Mouse (Mus musculus): ENCODE results near the gene Atg4d. TPM values are rescaled to one million over a fixed set of nuclear protein-coding genes. Genes with fewer than 3 reads are reported as not detected.
"Not testable (repeated sequence)": the region's sequence is repeated elsewhere in the genome, so short reads cannot be mapped to it uniquely, and the experiment has no call there.

Gene Atg4d
- total and polyA plus RNA-seq, 3 experiments: 9.1 to 14.9 (median 14.5) TPM

DNA sequence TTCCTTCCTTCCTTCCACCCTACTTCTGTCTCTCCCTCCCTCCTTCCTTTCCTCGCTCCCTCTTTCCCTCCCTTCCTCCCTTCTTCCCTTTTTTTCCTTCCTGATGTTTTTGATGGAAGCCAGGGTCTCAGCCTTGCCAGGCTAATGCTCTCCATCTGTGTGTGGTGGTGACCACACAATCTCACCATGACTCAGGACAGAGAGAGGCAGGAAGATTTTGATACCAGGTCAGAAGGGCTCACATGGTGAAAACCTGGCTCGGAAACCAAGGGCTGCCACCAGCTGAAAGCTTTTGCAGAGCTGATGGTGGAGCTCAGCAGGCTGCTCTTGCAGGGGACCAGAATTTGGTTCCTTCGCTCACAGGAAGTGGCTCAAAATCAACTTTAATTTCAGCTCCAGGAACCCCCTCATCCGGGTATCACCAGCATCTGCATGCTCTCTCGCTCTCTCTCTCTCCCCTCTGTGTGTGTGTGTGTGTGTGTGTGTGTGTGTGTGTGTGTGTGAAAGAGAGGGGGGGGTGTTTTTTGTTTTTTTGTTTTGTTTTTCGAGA is 4.5 kb upstream of the Atg4d start:
- DNase-seq (ENCODE audit: low spot score) (no peak), ATAC-seq (ENCODE audit: extremely low read depth, insufficient number of reproducible peaks, low FRiP score, poor library complexity, severe bottlenecking) (no peak)
- Histone ChIP-seq H3K4me1 (ENCODE audit: insufficient read depth, low read depth, low read length) (peaks cover 35% of the 10 kb centered on the region), H3K27me3 (ENCODE audit: insufficient read depth, low read length) (0 out of 2 replicates have a peak, but pooled peaks cover 7% of the 10 kb centered on the region), H3K9me3 (replicated peaks) (no peaks in the 10 kb centered on the region), H3K4me3 (ENCODE audit: low read depth, low read length) (no peak overlapping the region), H3K36me3 (replicated peaks) (no peaks in the 10 kb centered on the region)
- TF ChIP-seq GATA1 (IDR thresholded peaks at IDR 0.05; ENCODE audit: borderline replicate concordance, low read length) (no peak), CTCF (IDR thresholded peaks at IDR 0.05; ENCODE audit: low read depth, low read length) (no peak), GATA2 (IDR thresholded peaks at IDR 0.05; ENCODE audit: borderline replicate concordance, low read depth, low read length) (no peak), TAL1 (conservative IDR thresholded peaks at IDR 0.05; ENCODE audit: low read depth, low read length) (no peak), POLR2AphosphoS5 (IDR thresholded peaks at IDR 0.05; ENCODE audit: insufficient replicate concordance, low read depth, low read length) (no peak)

DNA sequence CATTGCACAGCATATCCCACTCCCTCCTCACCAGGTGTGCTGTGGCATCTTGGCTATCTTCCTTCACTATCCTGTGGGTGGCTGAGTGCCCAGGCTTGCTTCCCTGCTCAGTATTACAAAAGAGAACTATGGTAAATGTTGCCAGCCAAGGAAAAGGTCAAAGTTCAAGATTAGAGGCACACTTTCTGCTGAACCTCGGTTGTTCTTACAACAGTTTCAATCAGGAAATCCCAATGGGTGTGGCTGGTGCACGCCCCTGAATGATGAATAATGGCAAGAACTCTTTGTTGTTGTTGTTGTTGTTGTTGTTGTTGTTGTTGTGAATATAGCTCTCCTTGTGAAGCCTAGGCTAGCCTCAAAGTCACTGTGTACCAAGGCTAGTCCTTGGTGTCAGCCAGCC is 3.3 kb upstream of the Atg4d start:
- Histone ChIP-seq H3K9me3 (replicated peaks) (no peaks in the 10 kb centered on the region), H3K4me3 (ENCODE audit: low read depth, low read length) (no peak overlapping the region), H3K4me1 (ENCODE audit: insufficient read depth, low read depth, low read length) (peaks cover 48% of the 10 kb centered on the region), H3K36me3 (replicated peaks) (peaks cover 7% of the 10 kb centered on the region), H3K27me3 (ENCODE audit: insufficient read depth, low read length) (0 out of 2 replicates have a peak, but pooled peaks cover 2% of the 10 kb centered on the region)
- DNase-seq (ENCODE audit: low spot score) (no peak), ATAC-seq (ENCODE audit: extremely low read depth, insufficient number of reproducible peaks, low FRiP score, poor library complexity, severe bottlenecking) (no peak)
- TF ChIP-seq TAL1 (conservative IDR thresholded peaks at IDR 0.05; ENCODE audit: low read depth, low read length) (no peak), GATA2 (IDR thresholded peaks at IDR 0.05; ENCODE audit: borderline replicate concordance, low read depth, low read length) (no peak), CTCF (IDR thresholded peaks at IDR 0.05; ENCODE audit: low read depth, low read length) (no peak), POLR2AphosphoS5 (IDR thresholded peaks at IDR 0.05; ENCODE audit: insufficient replicate concordance, low read depth, low read length) (no peak)

DNA sequence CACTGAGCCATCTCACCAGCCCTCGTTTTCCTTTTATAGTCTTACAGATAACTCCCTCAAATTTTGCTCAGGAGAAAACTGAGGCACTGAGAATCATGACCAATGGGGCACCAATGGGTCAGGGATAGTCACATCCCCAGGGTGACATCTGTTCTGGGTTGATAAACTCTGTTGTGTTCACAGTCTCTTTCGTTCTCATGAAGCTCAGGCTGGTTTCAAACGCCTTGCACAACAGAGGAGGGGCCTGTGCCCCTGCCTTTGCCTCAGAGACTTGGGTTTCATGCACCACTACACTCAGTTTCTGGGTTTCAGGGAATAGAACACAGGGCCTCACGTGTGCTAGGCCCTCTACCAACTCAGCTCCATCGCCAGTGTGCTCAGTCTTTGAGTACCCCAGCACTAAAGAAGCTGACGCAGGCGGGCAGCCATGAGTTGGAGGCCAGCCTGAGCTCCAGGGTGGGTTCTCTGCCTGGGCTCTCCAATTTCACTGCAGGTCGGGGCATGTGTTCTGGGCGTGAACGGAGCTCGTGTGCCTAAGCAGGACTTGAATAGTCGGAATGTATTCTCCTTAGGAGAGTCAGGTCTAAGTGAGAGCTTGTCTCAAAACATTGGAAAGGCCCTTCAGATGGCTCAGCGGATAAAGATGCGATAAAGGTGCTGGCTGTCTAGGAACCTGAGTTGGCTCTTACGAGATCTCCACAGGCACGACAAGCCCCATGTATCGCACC is 657 bp upstream of the Atg4d start:
- Histone ChIP-seq H3K36me3 (replicated peaks) (peaks cover 32% of the 10 kb centered on the region), H3K9me3 (replicated peaks) (no peaks in the 10 kb centered on the region), H3K27me3 (ENCODE audit: insufficient read depth, low read length) (no peaks in the 10 kb centered on the region), H3K4me1 (ENCODE audit: insufficient read depth, low read depth, low read length) (peaks cover 54% of the 10 kb centered on the region), H3K4me3 (ENCODE audit: low read depth, low read length) (peak overlapping the region; percentile 90)
- TF ChIP-seq TAL1 (conservative IDR thresholded peaks at IDR 0.05; ENCODE audit: low read depth, low read length) (peak; percentile 40; the same call in 1 of the 2 replicates), GATA2 (IDR thresholded peaks at IDR 0.05; ENCODE audit: borderline replicate concordance, low read depth, low read length) (no peak)
- peak; percentile 19 for ATAC-seq (ENCODE audit: extremely low read depth, insufficient number of reproducible peaks, low FRiP score, poor library complexity, severe bottlenecking)
- peak; percentile 34 for DNase-seq (ENCODE audit: low spot score)

GRCm38 (mm10) chr9:21265611-21266010 is 518 bp downstream of the Atg4d start:
- DNase-seq (ENCODE audit: low spot score) (no peak), ATAC-seq (ENCODE audit: extremely low read depth, insufficient number of reproducible peaks, low FRiP score, poor library complexity, severe bottlenecking) (no peak)
- Histone ChIP-seq H3K27me3 (ENCODE audit: insufficient read depth, low read length) (no peaks in the 10 kb centered on the region), H3K9me3 (replicated peaks) (no peaks in the 10 kb centered on the region), H3K36me3 (replicated peaks) (peaks cover 43% of the 10 kb centered on the region), H3K4me1 (ENCODE audit: insufficient read depth, low read depth, low read length) (peaks cover 54% of the 10 kb centered on the region), H3K4me3 (ENCODE audit: low read depth, low read length) (peak overlapping the region; percentile 90)
- TF ChIP-seq CTCF (IDR thresholded peaks at IDR 0.05; ENCODE audit: low read depth, low read length) (no peak), GATA2 (IDR thresholded peaks at IDR 0.05; ENCODE audit: borderline replicate concordance, low read depth, low read length) (no peak), GATA1 (IDR thresholded peaks at IDR 0.05; ENCODE audit: borderline replicate concordance, low read length) (no peak), POLR2AphosphoS5 (IDR thresholded peaks at IDR 0.05; ENCODE audit: insufficient replicate concordance, low read depth, low read length) (no peak), TAL1 (conservative IDR thresholded peaks at IDR 0.05; ENCODE audit: low read depth, low read length) (no peak)

GRCm38 (mm10) chr9:21266889-21267288 is 1.8 kb downstream of the Atg4d start:
- H3K27me3 ChIP-seq (ENCODE audit: insufficient read depth, low read length): no peaks in the 10 kb centered on the region
- TF ChIP-seq CTCF (IDR thresholded peaks at IDR 0.05; ENCODE audit: low read depth, low read length): no peak
- no peak for TF ChIP-seq TAL1 (conservative IDR thresholded peaks at IDR 0.05; ENCODE audit: low read depth, low read length)
- no peak for TF ChIP-seq GATA1 (IDR thresholded peaks at IDR 0.05; ENCODE audit: borderline replicate concordance, low read length)
- TF ChIP-seq GATA2 (IDR thresholded peaks at IDR 0.05; ENCODE audit: borderline replicate concordance, low read depth, low read length): no peak
- no peak for TF ChIP-seq POLR2AphosphoS5 (IDR thresholded peaks at IDR 0.05; ENCODE audit: insufficient replicate concordance, low read depth, low read length)
- ATAC-seq (ENCODE audit: extremely low read depth, insufficient number of reproducible peaks, low FRiP score, poor library complexity, severe bottlenecking) (no peak), DNase-seq (ENCODE audit: low spot score) (no peak)
- H3K36me3 ChIP-seq (replicated peaks): peaks cover 56% of the 10 kb centered on the region
- H3K4me1 ChIP-seq (ENCODE audit: insufficient read depth, low read depth, low read length): peaks cover 48% of the 10 kb centered on the region
- H3K9me3 ChIP-seq (replicated peaks): no peaks in the 10 kb centered on the region
- peak overlapping the region; percentile 38; the same call in 1 of the 2 replicates for H3K4me3 ChIP-seq (ENCODE audit: low read depth, low read length)

GRCm38 (mm10) chr9:21268305-21268704 is 3.2 kb downstream of the Atg4d start:
- DNase-seq (ENCODE audit: low spot score) (no peak), ATAC-seq (ENCODE audit: extremely low read depth, insufficient number of reproducible peaks, low FRiP score, poor library complexity, severe bottlenecking) (no peak)
- TF ChIP-seq TAL1 (conservative IDR thresholded peaks at IDR 0.05; ENCODE audit: low read depth, low read length) (no peak), GATA1 (IDR thresholded peaks at IDR 0.05; ENCODE audit: borderline replicate concordance, low read length) (no peak), CTCF (IDR thresholded peaks at IDR 0.05; ENCODE audit: low read depth, low read length) (no peak), GATA2 (IDR thresholded peaks at IDR 0.05; ENCODE audit: borderline replicate concordance, low read depth, low read length) (no peak), POLR2AphosphoS5 (IDR thresholded peaks at IDR 0.05; ENCODE audit: insufficient replicate concordance, low read depth, low read length) (no peak)
- H3K9me3 ChIP-seq (replicated peaks): no peaks in the 10 kb centered on the region
- no peaks in the 10 kb centered on the region for H3K27me3 ChIP-seq (ENCODE audit: insufficient read depth, low read length)
- peaks cover 70% of the 10 kb centered on the region for H3K36me3 ChIP-seq (replicated peaks)
- H3K4me3 ChIP-seq (ENCODE audit: low read depth, low read length): no peak overlapping the region
- H3K4me1 ChIP-seq (ENCODE audit: insufficient read depth, low read depth, low read length): peaks cover 54% of the 10 kb centered on the region

GRCm38 (mm10) chr9:21269590-21269989 is 4.5 kb downstream of the Atg4d start:
- Histone ChIP-seq H3K4me1 (ENCODE audit: insufficient read depth, low read depth, low read length) (peaks cover 55% of the 10 kb centered on the region), H3K36me3 (replicated peaks) (peaks cover 83% of the 10 kb centered on the region)
- H3K9me3 ChIP-seq (replicated peaks); ATAC-seq (ENCODE audit: extremely low read depth, insufficient number of reproducible peaks, low FRiP score, poor library complexity, severe bottlenecking); H3K4me3 ChIP-seq (ENCODE audit: low read depth, low read length); H3K27me3 ChIP-seq (ENCODE audit: insufficient read depth, low read length); DNase-seq (ENCODE audit: low spot score): not testable (repeated sequence)
